Mouse (Mus musculus) Patski (cell line): Measurements from ENCODE around the gene Fhl5. TPM values are rescaled to one million over a fixed set of nuclear protein-coding genes. Genes with fewer than 3 reads are reported as not detected.
"Not testable (repeated sequence)": the region's sequence is repeated elsewhere in the genome, so short reads cannot be mapped to it uniquely, and the experiment has no call there.

Experiments
- ATAC-seq: fragments of 100-300 bp; one replicate; pipeline ENCODE4 v1.8.0; 2021
- CTCF ChIA-PET: fragments of 350-600 bp; sonication (Branson Sonifier 250); formaldehyde crosslinking; loops from one replicate; lab custom pipeline; 2022; ENCODE audit warnings: inconsistent platforms; lab: Charles Lee
- POLR2A ChIA-PET: fragments of 350-600 bp; sonication (Branson Sonifier 250); formaldehyde crosslinking; loops from one replicate; lab custom pipeline; 2022; ENCODE audit warnings: antibody characterized with exemption, inconsistent platforms; lab: Charles Lee
- DNase-seq: peaks from one replicate; pipeline ENCODE4 v3.0.0-alpha.2; 2011; ENCODE audit warnings: low read depth, low spot score
- H3K27me3 ChIP-seq: fragments of 371-371 bp; one replicate; pipeline ENCODE4 v1.5.1; 2021
- CTCF ChIP-seq: fragments of 100-300 bp; IDR thresholded peaks from one replicate; pipeline ENCODE4 v1.5.1; 2021
- in situ Hi-C: fragments of 300-500 bp; cut with MboI; formaldehyde crosslinking; loops from 3 replicates; pipeline ENCODE4 v1.11.1; 2018; ENCODE audit warnings: low pct_unique_long_range_greater_than_20kb, mixed read lengths
- polyA plus RNA-seq: library from polyadenylated mRNA; unstranded; gene quantifications from one replicate; pipeline ENCODE4 v1.2.3, GENCODE M21; 2021

The Fhl5 gene
- not detected for polyA plus RNA-seq

DNA sequence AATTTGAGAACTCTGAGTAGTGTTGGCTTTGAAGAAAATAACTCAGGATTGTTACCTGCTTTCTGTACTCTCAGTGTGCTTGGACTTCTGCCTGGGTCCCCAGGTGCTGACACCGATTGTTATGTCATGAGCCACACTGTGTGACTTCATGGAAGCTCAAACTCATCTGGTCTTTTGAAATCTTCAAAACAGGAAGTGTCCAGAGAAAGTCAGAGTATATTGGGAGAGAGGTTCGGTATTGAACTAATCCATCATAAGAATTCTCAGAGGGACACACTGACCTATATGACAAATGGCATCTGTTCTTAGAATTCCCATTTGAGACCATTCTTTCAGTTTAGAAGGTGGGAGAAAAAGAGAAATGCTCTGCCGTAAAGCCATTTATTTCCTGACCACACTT, at the start of gene Fhl5:
Fhl5 (minus strand) TSS at position 101 of the 400 bp plus-strand sequence.
- POLR2A ChIA-PET, result no interaction called here
- no peak for TF ChIP-seq CTCF
- DNase-seq, result no peak
- H3K27me3 ChIP-seq, result no peaks in the 10 kb centered on the region
- CTCF ChIA-PET, result no interaction called here
- in situ Hi-C loops, result no loop called here
- no peak for ATAC-seq

DNA sequence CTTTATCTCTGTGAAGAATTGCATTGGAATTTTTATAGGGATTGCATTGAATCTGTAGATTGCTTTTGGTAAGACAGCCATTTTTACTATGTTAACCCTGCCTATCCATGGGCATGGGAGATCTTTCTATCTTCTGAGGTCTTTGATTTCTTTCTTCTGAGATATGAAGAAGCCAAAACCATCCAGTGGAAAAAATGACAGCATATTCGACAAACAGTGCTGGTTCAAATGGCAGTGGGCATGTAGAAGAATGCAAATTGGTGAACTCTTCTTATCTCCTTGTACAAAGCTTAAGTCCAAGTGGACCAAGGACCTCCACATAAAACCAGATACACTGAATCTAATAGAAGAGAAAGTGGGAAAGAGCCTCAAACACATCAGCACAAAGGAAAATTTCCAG, 42.3 kb upstream of the Fhl5 start:
- CTCF ChIA-PET, H3K27me3 ChIP-seq, ATAC-seq, DNase-seq, POLR2A ChIA-PET, in situ Hi-C loops: not testable (repeated sequence)

DNA sequence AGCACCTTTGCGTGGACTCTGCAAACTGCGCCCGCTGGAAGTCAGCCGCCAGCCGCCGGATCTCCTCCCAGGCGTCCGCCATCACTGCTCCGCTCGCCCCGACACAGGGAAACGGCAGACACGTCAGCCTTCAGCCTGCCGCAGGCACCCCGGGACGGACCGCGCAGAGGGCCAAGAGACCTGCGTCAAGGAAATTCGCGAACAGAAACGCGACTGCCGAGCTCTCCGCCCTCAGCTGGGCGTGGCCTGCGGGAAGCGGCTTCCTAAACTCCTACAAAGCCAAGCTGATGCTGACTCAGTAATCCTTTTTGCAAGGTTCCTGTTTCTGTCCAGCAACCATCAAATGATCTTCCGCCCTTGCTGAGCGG, 39.0 kb upstream of the Fhl5 start, which contains the start of gene Ufl1:
Ufl1 (minus strand) TSS at position 151 of the 368 bp plus-strand sequence.
- DNase-seq (peak; percentile 83), ATAC-seq (peak; percentile 97)
- TF ChIP-seq CTCF, result no peak
- ChIA-PET CTCF (interaction anchor here (1.4 kb wide), 1 partner anchor 14 kb away, joined by 4 read pairs; no protein-coding TSS in a partner anchor), POLR2A (interaction anchor here (0.6 kb wide), 1 partner anchor 532 kb away, joined by 3 read pairs; no protein-coding TSS in a partner anchor)
- H3K27me3 ChIP-seq, result no peaks in the 10 kb centered on the region
- in situ Hi-C loops, result no loop called here

DNA sequence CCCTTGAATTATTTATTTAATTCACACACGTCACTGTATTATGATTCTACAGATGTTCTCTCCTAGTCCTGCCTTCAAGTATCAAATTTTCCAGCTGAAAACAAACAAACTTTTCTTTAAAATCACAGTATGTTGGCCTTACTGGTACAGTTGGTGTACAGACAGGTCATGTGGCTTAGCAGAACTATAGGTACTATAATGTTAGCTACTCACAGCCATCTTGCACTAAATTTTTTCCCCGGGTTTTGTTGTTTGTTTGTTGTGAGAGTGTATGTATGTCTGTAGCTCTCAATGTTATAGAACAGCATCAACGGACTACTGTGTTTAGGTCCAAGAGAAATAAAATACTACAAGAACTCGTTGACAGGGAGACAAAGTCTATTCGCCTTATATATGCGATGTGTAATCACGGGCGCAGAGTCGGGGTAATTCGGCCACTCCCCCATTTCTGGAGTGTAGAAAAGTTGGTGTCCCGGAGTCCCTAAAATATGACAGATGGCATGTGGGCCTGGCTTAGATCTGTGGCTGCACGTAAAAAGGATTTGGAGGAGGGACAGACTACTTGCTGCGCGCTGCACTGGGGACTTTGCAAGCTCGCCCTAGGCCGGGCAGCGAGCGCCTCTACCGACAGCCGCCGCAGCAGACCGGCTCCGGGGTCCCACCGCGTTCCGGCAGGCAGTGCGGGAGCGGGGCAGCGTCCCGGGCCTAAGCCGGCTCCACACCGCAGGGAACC, 38.4 kb upstream of the Fhl5 start:
- in situ Hi-C loops, result no loop called here
- H3K27me3 ChIP-seq, result no peaks in the 10 kb centered on the region
- TF ChIP-seq CTCF, result peak; percentile 54
- ATAC-seq (peak; percentile 81), DNase-seq (no peak)
- ChIA-PET POLR2A (no interaction called here), CTCF (interaction anchor here (0.7 to 1.4 kb wide), 2 partner anchors 9 to 13 kb away, joined by 3 to 4 read pairs; no protein-coding TSS in a partner anchor)

DNA sequence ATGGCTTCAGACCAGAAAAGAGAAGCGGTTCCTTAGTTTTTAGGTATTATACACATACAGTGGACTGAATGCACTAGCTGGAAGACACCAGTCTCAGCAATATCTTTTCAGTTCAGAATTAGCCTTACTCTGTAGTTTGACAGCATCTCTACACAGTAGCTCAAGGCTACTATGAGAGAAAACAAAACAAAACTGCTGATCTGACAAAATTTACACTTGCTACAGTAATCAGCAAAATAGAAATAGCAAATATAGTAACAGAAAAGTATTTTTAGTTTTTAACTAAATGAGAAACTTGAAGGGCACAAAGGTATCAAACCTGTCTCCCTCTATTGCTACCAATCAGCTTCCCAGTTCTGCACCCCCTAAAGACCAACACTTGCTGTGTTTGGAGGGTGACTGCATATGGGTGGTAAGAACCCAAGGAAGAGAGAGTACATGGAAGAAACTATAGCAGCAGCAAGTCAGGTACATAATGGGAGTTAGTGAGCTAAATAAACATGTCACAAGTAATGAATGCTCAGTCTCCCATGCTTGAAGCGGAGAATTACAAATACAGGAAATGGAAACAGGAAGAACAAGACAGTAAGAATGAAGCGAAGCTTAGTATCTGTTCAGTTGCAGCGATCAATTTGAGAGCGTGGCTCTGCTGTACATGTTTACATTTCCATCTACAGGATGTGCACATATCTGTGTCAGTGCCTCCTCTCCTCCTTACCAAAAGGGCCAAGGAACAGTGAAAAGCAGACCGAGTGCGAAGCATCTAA, 30.4 kb upstream of the Fhl5 start:
- no peak for ATAC-seq
- TF ChIP-seq CTCF, result no peak
- in situ Hi-C loops, result no loop called here
- ChIA-PET POLR2A (no interaction called here), CTCF (interaction anchor here (1.1 to 1.7 kb wide), 4 partner anchors 8 to 17 kb away, joined by 3 to 4 read pairs (median 3); no protein-coding TSS in a partner anchor)
- no peaks in the 10 kb centered on the region for H3K27me3 ChIP-seq
- DNase-seq, result no peak

DNA sequence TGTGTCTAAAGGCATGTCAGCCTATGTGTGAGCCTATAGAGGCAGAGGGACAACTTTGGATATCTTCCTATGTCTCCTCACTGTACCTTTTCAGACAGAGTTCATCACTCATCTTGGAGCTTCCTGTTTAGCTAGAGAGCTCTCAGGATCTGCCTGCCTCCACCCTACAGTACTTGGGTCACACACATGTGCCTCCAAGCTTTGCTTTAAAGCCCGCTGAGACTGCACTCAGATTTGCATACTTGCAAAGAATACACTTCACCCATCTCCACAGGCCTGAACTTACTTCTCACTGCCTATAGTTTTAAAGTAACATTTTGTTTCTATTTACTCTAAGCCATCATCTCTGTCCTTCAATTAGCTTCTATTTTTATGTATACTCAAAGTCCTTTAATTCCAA, 29.2 kb upstream of the Fhl5 start:
- ATAC-seq (no peak), DNase-seq (no peak)
- H3K27me3 ChIP-seq, result no peaks in the 10 kb centered on the region
- in situ Hi-C loops, result no loop called here
- POLR2A ChIA-PET, result no interaction called here
- CTCF ChIA-PET, result interaction anchor here (1.1 to 1.7 kb wide), 2 partner anchors 9 to 16 kb away, joined by 3 to 4 read pairs; no protein-coding TSS in a partner anchor
- no peak for TF ChIP-seq CTCF

DNA sequence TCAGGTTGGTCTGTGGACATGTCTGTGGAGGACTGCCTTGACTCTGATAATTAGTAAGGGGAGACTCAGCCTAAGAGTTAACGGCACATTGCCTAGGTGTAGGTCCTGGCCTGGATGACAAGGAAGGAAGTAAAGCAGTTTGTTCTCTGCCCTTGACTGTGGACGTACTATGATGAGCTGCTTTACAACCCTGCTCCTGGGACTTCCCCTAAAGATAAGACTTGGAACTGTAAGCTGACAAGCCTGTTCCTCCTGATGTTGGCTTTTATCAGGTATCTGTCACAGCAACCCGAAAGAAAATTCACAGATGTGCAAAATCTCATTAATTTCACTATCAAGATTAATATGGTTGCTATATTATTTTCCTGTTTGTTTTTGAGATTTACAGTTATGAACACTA, 24.5 kb upstream of the Fhl5 start:
- DNase-seq (no peak), ATAC-seq (no peak)
- CTCF ChIA-PET, result interaction anchor here (0.6 to 1.8 kb wide), 2 partner anchors 14 to 16 kb away, joined by 3 to 4 read pairs; partner anchors contain the start of gene Ufl1
- POLR2A ChIA-PET, result no interaction called here
- no peaks in the 10 kb centered on the region for H3K27me3 ChIP-seq
- in situ Hi-C loops, result no loop called here
- no peak for TF ChIP-seq CTCF

DNA sequence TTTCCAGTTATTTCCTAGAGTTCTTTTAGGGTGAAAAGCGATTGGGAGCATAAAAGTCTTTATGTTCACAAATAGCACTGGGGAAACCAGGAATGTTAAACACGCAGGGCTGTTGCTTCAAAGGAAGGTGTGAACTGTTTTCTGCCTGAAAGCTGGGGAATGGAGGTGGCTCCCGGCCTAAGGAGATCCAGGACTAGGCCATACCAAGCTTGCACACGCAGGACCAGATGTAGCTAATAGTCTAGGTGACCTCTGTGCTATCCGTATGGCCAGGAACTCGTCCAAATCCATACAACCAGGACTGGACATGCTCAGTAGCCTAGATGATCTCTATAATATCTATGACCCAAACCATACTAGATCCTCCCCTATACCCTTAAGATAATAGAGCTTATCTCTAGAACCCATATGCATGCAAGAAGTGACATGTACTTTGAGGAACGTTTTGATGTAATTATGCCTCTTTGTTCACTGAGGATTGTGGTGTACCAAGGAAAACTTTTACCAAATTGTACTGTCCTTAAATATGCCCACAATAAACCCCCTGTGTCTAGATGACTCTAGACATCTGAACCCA, 15.2 kb upstream of the Fhl5 start:
- no peaks in the 10 kb centered on the region for H3K27me3 ChIP-seq
- in situ Hi-C loops, result no loop called here
- TF ChIP-seq CTCF, result no peak
- DNase-seq (no peak), ATAC-seq (no peak)
- ChIA-PET POLR2A (no interaction called here), CTCF (interaction anchor here (1.2 to 1.6 kb wide), 3 partner anchors 18 to 20 kb away, joined by 3 read pairs; no protein-coding TSS in a partner anchor)

DNA sequence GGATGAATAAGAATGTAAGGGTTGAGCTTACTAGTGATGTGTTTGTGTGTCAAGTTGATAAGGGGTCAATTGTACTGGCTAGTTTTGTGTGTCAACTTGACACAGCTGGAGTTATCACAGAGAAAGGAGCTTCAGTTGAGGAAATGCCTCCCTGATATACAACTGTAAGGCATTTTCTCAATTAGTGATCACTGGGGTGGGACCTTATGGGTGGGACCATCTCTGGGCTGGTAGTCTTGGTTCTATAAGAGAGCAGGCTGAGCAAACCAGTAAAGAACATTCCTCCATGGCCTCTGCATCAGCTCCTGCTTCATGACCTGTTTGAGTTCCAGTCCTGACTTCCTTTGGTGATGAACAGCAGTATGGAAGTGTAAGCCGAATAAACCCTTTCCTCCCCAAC, 7.0 kb downstream of the Fhl5 start:
- POLR2A ChIA-PET, CTCF ChIA-PET, in situ Hi-C loops, ATAC-seq, DNase-seq, H3K27me3 ChIP-seq: not testable (repeated sequence)

DNA sequence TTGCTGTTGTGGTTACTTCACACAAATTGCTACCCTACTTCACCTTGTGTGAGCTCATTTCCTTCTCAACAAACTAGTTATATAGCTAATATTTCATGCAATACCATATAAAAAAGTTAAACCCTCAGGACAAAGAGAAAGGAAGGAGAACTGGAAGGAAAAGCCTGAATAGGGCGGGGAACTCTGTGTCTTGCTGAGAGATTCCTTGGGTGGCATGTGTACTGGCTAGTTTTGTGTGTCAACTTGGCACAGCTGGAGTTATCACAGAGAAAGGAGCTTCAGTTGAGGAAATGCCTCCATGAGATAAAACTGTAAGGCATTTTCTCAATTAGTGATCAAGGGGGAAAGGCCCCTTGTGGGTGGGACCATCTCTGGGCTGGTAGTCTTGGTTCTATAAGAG, 8.9 kb downstream of the Fhl5 start:
- DNase-seq, H3K27me3 ChIP-seq, ATAC-seq, CTCF ChIA-PET, POLR2A ChIA-PET, in situ Hi-C loops: not testable (repeated sequence)
